Mouse (Mus musculus) liver, postnatal 0 days (tissue): ENCODE measurements at regions not wholly inside any gene's neighbourhood (a gene's known extent, or its start where the extent isn't known, plus 50 kb on each side); places are given as distances from the start of the nearest gene placed in this dataset.
"Not testable (repeated sequence)": the region's sequence is repeated elsewhere in the genome, so short reads cannot be mapped to it uniquely, and the experiment has no call there.

Experiments used
- CTCF ChIP-seq: sonication (generic); IDR thresholded peaks from 2 replicates; pipeline ENCODE4 v1.5.1; 2016; ENCODE audit warnings: antibody characterized with exemption, low read depth
- EP300 ChIP-seq: IDR thresholded peaks from 2 replicates; pipeline ENCODE4 v1.6.1; 2016; ENCODE audit warnings: antibody characterized with exemption, low read depth, mild to moderate bottlenecking

GRCm38 (mm10) chrX:75733651-75734050 lies 141.3 kb downstream of the Pls3 start:
- peak; percentile 49 for TF ChIP-seq CTCF
- TF ChIP-seq EP300: not testable (repeated sequence)
